Mouse (Mus musculus) CH12.LX (cell line): Measurements from ENCODE around the gene Nthl1. TPM values are rescaled to one million over a fixed set of nuclear protein-coding genes. Genes with fewer than 3 reads are reported as not detected.

Experiments used
- DNase-seq: peaks from one replicate; pipeline ENCODE4 v3.0.0-alpha.2; 2013; ENCODE audit errors: extremely low read depth
- H3K27ac ChIP-seq: 2 replicates; pipeline ENCODE4 v1.5.1; 2012; ENCODE audit warnings: low read depth, mild to moderate bottlenecking, control low read depth, moderate library complexity; ENCODE audit not compliant: insufficient read depth
- H3K27me3 ChIP-seq: replicated peaks from 2 replicates; pipeline ENCODE3; 2012; ENCODE audit warnings: inconsistent platforms
- H3K36me3 ChIP-seq, 2 experiments: replicated peaks in 1 of 2; 2 replicates each; pipeline versions ENCODE3 to v1.6.1; 2012; ENCODE audit warnings: inconsistent platforms in 1 of 2, low read length in 1 of 2, mild to moderate bottlenecking in 1 of 2, mixed read lengths in 1 of 2, moderate library complexity in 1 of 2; ENCODE audit not compliant: control insufficient read depth in 1 of 2, insufficient read depth in 1 of 2
- H3K4me1 ChIP-seq, 2 experiments: 2 replicates each; pipeline ENCODE4 v1.6.1; 2012; ENCODE audit warnings: inconsistent platforms in 1 of 2, moderate library complexity in 1 of 2; ENCODE audit not compliant: insufficient read depth in 2 of 2, control insufficient read depth in 1 of 2
- H3K4me2 ChIP-seq: 2 replicates; pipeline ENCODE4 v1.6.1; 2012; ENCODE audit warnings: low read depth, mild to moderate bottlenecking, control low read depth; ENCODE audit not compliant: poor library complexity, insufficient read depth, severe bottlenecking
- H3K4me3 ChIP-seq, 3 experiments: fragments of 150-350 bp in 1 of 3; sonication (generic) in 1 of 3; replicated peaks in 1 of 3; 2 replicates each; pipeline versions ENCODE3 to v1.5.1; 2011 to 2012; ENCODE audit warnings: low read depth in 2 of 3, low read length in 2 of 3, mild to moderate bottlenecking in 2 of 3, moderate library complexity in 2 of 3, control low read depth in 1 of 3, improper control_type of control experiment in 1 of 3, inconsistent platforms in 1 of 3, mixed read lengths in 1 of 3; ENCODE audit not compliant: poor library complexity in 1 of 3
- H3K79me2 ChIP-seq: replicated peaks from 2 replicates; pipeline ENCODE4 v1.6.1; 2012; ENCODE audit warnings: mild to moderate bottlenecking, moderate library complexity; ENCODE audit not compliant: control insufficient read depth, poor library complexity, insufficient read depth, severe bottlenecking; ENCODE audit errors: extremely low read depth
- H3K9ac ChIP-seq: 2 replicates; pipeline ENCODE4 v1.6.1; 2012; ENCODE audit warnings: low read depth, mild to moderate bottlenecking, control low read depth, moderate library complexity; ENCODE audit not compliant: insufficient read depth
- H3K9me3 ChIP-seq: replicated peaks from 2 replicates; pipeline ENCODE3; 2012; ENCODE audit warnings: low read length, inconsistent platforms, mixed read lengths
- E2F4 ChIP-seq: IDR thresholded peaks from 2 replicates; pipeline ENCODE4 v1.6.1; 2011; ENCODE audit warnings: low read depth, low read length, improper control_type of control experiment; ENCODE audit not compliant: insufficient replicate concordance
- ETS1 ChIP-seq: conservative IDR thresholded peaks from 2 replicates; pipeline ENCODE4 v1.6.1; 2012; ENCODE audit warnings: low read depth, mild to moderate bottlenecking, inconsistent platforms, low read length, improper control_type of control experiment, moderate library complexity
- GABPA ChIP-seq: IDR thresholded peaks from 2 replicates; pipeline ENCODE4 v1.6.1; 2012; ENCODE audit warnings: low read depth, low read length, improper control_type of control experiment, inconsistent platforms; ENCODE audit not compliant: insufficient replicate concordance
- IRF4 ChIP-seq: IDR thresholded peaks from 2 replicates; pipeline ENCODE4 v1.6.1; 2014; ENCODE audit warnings: low read depth, mild to moderate bottlenecking, inconsistent platforms, low read length, improper control_type of control experiment
- JUN ChIP-seq: IDR thresholded peaks from 2 replicates; pipeline ENCODE4 v1.6.1; 2011; ENCODE audit warnings: low read depth, mild to moderate bottlenecking, low read length, improper control_type of control experiment, moderate library complexity; ENCODE audit not compliant: insufficient read depth
- JUND ChIP-seq: conservative IDR thresholded peaks from 2 replicates; pipeline ENCODE4 v1.6.1; 2011; ENCODE audit warnings: low read depth, low read length, improper control_type of control experiment
- MAFK ChIP-seq: IDR thresholded peaks from 2 replicates; pipeline ENCODE4 v1.6.1; 2011; ENCODE audit warnings: low read length, improper control_type of control experiment; ENCODE audit not compliant: insufficient replicate concordance
- MEF2A ChIP-seq: IDR thresholded peaks from 2 replicates; pipeline ENCODE4 v1.6.1; 2014; ENCODE audit warnings: low read depth, mild to moderate bottlenecking, inconsistent platforms, low read length, improper control_type of control experiment, borderline replicate concordance
- NELFE ChIP-seq: IDR thresholded peaks from 2 replicates; pipeline ENCODE4 v1.6.1; 2011; ENCODE audit warnings: low read depth, low read length, improper control_type of control experiment
- PAX5 ChIP-seq: IDR thresholded peaks from 2 replicates; pipeline ENCODE4 v1.6.1; 2012; ENCODE audit warnings: low read length, inconsistent platforms, mixed read lengths
- RAD21 ChIP-seq: IDR thresholded peaks from 2 replicates; pipeline ENCODE4 v1.6.1; 2011; ENCODE audit warnings: low read depth, mild to moderate bottlenecking, low read length, improper control_type of control experiment, moderate library complexity
- TCF12 ChIP-seq: IDR thresholded peaks from 2 replicates; pipeline ENCODE4 v1.6.1; 2014; ENCODE audit warnings: low read depth, mild to moderate bottlenecking, inconsistent platforms, low read length, improper control_type of control experiment
- USF1 ChIP-seq: IDR thresholded peaks from 2 replicates; pipeline ENCODE4 v1.6.1; 2014; ENCODE audit warnings: low read depth, mild to moderate bottlenecking, inconsistent platforms, low read length, improper control_type of control experiment
- ZKSCAN1 ChIP-seq: IDR thresholded peaks from 2 replicates; pipeline ENCODE4 v1.6.1; 2012; ENCODE audit warnings: low read depth, inconsistent platforms, low read length, improper control_type of control experiment, borderline replicate concordance
- ZNF384 ChIP-seq: IDR thresholded peaks from 2 replicates; pipeline ENCODE4 v1.6.1; 2012; ENCODE audit warnings: low read depth, low read length, improper control_type of control experiment, inconsistent platforms
- dilution Hi-C: fragments of 300-500 bp; cut with MboI; formaldehyde crosslinking; loops from 2 replicates; pipeline ENCODE4 v1.14.3; 2020; ENCODE audit warnings: low sequenced_read_pairs; ENCODE audit not compliant: extremely low pct_unique_long_range_greater_than_20kb, extremely low pct_ligation_motif_present
- in situ Hi-C: fragments of 300-500 bp; cut with MboI; formaldehyde crosslinking; loops from 3 replicates; pipeline ENCODE4 v1.14.3; 2019; ENCODE audit warnings: low sequenced_read_pairs, low pct_ligation_motif_present, low pct_unique_long_range_greater_than_20kb, mixed read lengths
- polyA plus RNA-seq: library from polyadenylated mRNA; unstranded; fragments of >175 nt; gene quantifications from 2 replicates; pipeline ENCODE4 v1.2.1, GENCODE M21; 2012; ENCODE audit warnings: low read depth; ENCODE audit not compliant: insufficient read length
- total RNA-seq, 2 experiments: library from RNA; depleted of rRNA; stranded (reverse); fragments of 300-350 nt in 1 of 2; fragments of >200 nt in 1 of 2; gene quantifications; 2 replicates each; pipeline ENCODE4 v1.2.3; 2012 to 2014

Nthl1 gene
- total and polyA plus RNA-seq, 3 experiments, result 20.1 to 24.0 (median 20.4) TPM

- Histone ChIP-seq H3K27ac (no peak overlapping the region), H3K9ac (no peak overlapping the region), H3K27me3 (no peaks in the 10 kb centered on the region), H3K4me3 (no peak overlapping the region), H3K4me2 (no peak overlapping the region), H3K36me3 (peaks cover 83 to 96% of the 10 kb centered on the region in 2 experiments), H3K4me1 (peaks cover 11 to 27% of the 10 kb centered on the region in 2 experiments), H3K79me2 (no peaks in the 10 kb centered on the region), H3K9me3 (no peaks in the 10 kb centered on the region)
- dilution Hi-C loops, result no loop called here
- in situ Hi-C loops, result no loop called here
- no peak for DNase-seq
- no peak for TF ChIP-seq JUN
- TF ChIP-seq PAX5, result no peak
Measured at GRCm38 (mm10) chr17:24600502-24600901, 32.0 kb upstream of the Nthl1 start.

- H3K9me3 ChIP-seq, result no peaks in the 10 kb centered on the region
- no peaks in the 10 kb centered on the region for H3K27me3 ChIP-seq
- H3K9ac ChIP-seq, result no peak overlapping the region
- TF ChIP-seq ZNF384, result no peak
- no peak for TF ChIP-seq IRF4
- TF ChIP-seq JUND, result no peak
- no peak for TF ChIP-seq MEF2A
- no peak for TF ChIP-seq MAFK
- no peak for TF ChIP-seq ZKSCAN1
- H3K4me3 ChIP-seq, result no peak overlapping the region
- no peaks in the 10 kb centered on the region for H3K79me2 ChIP-seq
- dilution Hi-C loops, result no loop called here
- no peak overlapping the region for H3K27ac ChIP-seq
- peaks cover 80 to 96% of the 10 kb centered on the region in 2 experiments for H3K36me3 ChIP-seq
- H3K4me2 ChIP-seq, result no peak overlapping the region
- peaks cover 11 to 27% of the 10 kb centered on the region in 2 experiments for H3K4me1 ChIP-seq
- in situ Hi-C loops, result no loop called here
- no peak for DNase-seq
Measured at GRCm38 (mm10) chr17:24603961-24604360, 28.5 kb upstream of the Nthl1 start.

- DNase-seq, result no peak
- Histone ChIP-seq H3K27ac (no peak overlapping the region), H3K4me1 (peaks cover 11 to 27% of the 10 kb centered on the region in 2 experiments), H3K9me3 (no peaks in the 10 kb centered on the region), H3K9ac (no peak overlapping the region; the same call in 1 of the 2 replicates), H3K27me3 (no peaks in the 10 kb centered on the region), H3K4me2 (no peak overlapping the region), H3K36me3 (peaks cover 74 to 94% of the 10 kb centered on the region in 2 experiments), H3K4me3 (no peak overlapping the region), H3K79me2 (no peaks in the 10 kb centered on the region)
- in situ Hi-C loops, result no loop called here
- dilution Hi-C loops, result no loop called here
- no peak for TF ChIP-seq MAFK
- TF ChIP-seq RAD21, result no peak
- TF ChIP-seq E2F4, result no peak
- TF ChIP-seq GABPA, result no peak
- TF ChIP-seq USF1, result no peak
- no peak for TF ChIP-seq ETS1
- TF ChIP-seq TCF12, result no peak
- TF ChIP-seq NELFE, result no peak
- TF ChIP-seq ZKSCAN1, result no peak
Measured at GRCm38 (mm10) chr17:24604557-24604956, 27.9 kb upstream of the Nthl1 start.
